ENCODE assay signal across 23 mouse cellular contexts in the genomic region with DNA sequence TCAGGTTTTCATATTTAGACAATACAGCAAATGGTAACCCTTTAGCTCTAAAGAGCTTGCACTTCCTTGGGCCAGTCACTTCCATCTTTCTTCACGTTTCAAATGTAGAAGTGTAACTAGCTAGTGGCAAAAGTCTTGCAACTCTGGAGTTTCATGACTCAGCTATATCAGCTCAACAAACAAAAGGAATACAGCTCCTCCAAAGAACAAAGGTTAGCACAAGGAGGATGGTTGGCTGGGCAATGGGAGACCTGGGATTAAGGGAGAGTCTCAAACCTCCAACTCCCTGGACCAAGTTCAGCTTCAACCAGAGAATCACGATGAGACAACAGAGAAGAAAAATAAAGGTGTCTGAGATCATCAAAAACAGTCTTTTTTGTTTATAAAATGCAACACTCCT.
DNase-seq lines count a peak whose midpoint lies in the region; ATAC-seq and TF ChIP-seq lines count a peak whose summit lies in the region.
"Had no signal": no experiment of that assay in that cellular context is flagged by ENCODE, and none has a peak within 500 bp of the region (broad histone marks: within the 10 kb centered on the region; RNA-seq: fewer than 3 reads in every experiment).

No protein-coding gene starts in this region.

- peaks cover 14% of the 10 kb centered on the region; the same call in 1 of the 2 replicates for H3K4me1 ChIP-seq in forebrain, embryonic 11.5 days (replicated peaks; ENCODE audit: control insufficient read depth, insufficient read depth, low read length)
- peaks cover 39% of the 10 kb centered on the region for H3K4me1 ChIP-seq in forebrain, embryonic 15.5 days
- peaks cover 13% of the 10 kb centered on the region; the same call in 1 of the 2 replicates for H3K4me1 ChIP-seq in lung, embryonic 14.5 days (ENCODE audit: insufficient read depth)

- H3K9ac ChIP-seq in forebrain, embryonic 11.5 days (ENCODE audit: low read length): no peak overlapping the region
- no peak overlapping the region for H3K9ac ChIP-seq in forebrain, embryonic 15.5 days (replicated peaks)
- no peak overlapping the region for H3K9ac ChIP-seq in lung, embryonic 14.5 days
- H3K9ac ChIP-seq: embryonic facial prominence, embryonic 12.5 days; heart, embryonic 13.5 days; hindbrain, embryonic 15.5 days; limb, embryonic 12.5 days; liver, embryonic 13.5 days had no signal

- H3K4me3 ChIP-seq in forebrain, embryonic 11.5 days (ENCODE audit: low read depth, low read length): no peak overlapping the region
- H3K4me3 ChIP-seq in forebrain, embryonic 15.5 days: no peak overlapping the region
- no peak overlapping the region for H3K4me3 ChIP-seq in lung, embryonic 14.5 days (ENCODE audit: low read depth, low read length)
- H3K4me3 ChIP-seq: embryonic facial prominence, embryonic 12.5 days; erythroblast, embryonic 14.5 days; heart, embryonic 13.5 days; hindbrain, embryonic 15.5 days; limb, embryonic 12.5 days; liver, embryonic 13.5 days had no signal

- no peaks in the 10 kb centered on the region for H3K9me3 ChIP-seq in forebrain, embryonic 11.5 days (ENCODE audit: control insufficient read depth, low read length)
- H3K9me3 ChIP-seq in forebrain, embryonic 15.5 days: no peaks in the 10 kb centered on the region
- H3K9me3 ChIP-seq in lung, embryonic 14.5 days (ENCODE audit: low read depth, low read length): no peaks in the 10 kb centered on the region
- H3K9me3 ChIP-seq: embryonic facial prominence, embryonic 12.5 days; heart, embryonic 13.5 days; hindbrain, embryonic 15.5 days; limb, embryonic 12.5 days; liver, embryonic 13.5 days had no signal

- peak overlapping the region; percentile 85; the same call in 1 of the 2 replicates for H3K27ac ChIP-seq in forebrain, embryonic 11.5 days (ENCODE audit: low read depth, low read length)
- H3K27ac ChIP-seq in forebrain, embryonic 15.5 days (replicated peaks): no peak overlapping the region
- H3K27ac ChIP-seq in lung, embryonic 14.5 days (ENCODE audit: low read depth): peak overlapping the region; percentile 67; the same call in 1 of the 2 replicates
- H3K27ac ChIP-seq: embryonic facial prominence, embryonic 12.5 days; heart, embryonic 13.5 days; hindbrain, embryonic 15.5 days; limb, embryonic 12.5 days; liver, embryonic 13.5 days had no signal

- no peak overlapping the region for H3K4me2 ChIP-seq in forebrain, embryonic 11.5 days (ENCODE audit: low read depth, low read length, severe bottlenecking)
- no peak overlapping the region for H3K4me2 ChIP-seq in forebrain, embryonic 15.5 days (replicated peaks)
- H3K4me2 ChIP-seq in lung, embryonic 14.5 days: no peak overlapping the region
- H3K4me2 ChIP-seq: embryonic facial prominence, embryonic 12.5 days; heart, embryonic 13.5 days; hindbrain, embryonic 15.5 days; limb, embryonic 12.5 days; liver, embryonic 13.5 days; midbrain, embryonic 11.5 days had no signal

- no peaks in the 10 kb centered on the region for H3K27me3 ChIP-seq in forebrain, embryonic 11.5 days (ENCODE audit: control insufficient read depth, insufficient read depth, low read length)
- H3K27me3 ChIP-seq in forebrain, embryonic 15.5 days: no peaks in the 10 kb centered on the region
- H3K27me3 ChIP-seq in lung, embryonic 14.5 days (ENCODE audit: insufficient read depth, low read length): no peaks in the 10 kb centered on the region
- H3K27me3 ChIP-seq: embryonic facial prominence, embryonic 12.5 days; heart, embryonic 13.5 days; hindbrain, embryonic 15.5 days; limb, embryonic 12.5 days; liver, embryonic 13.5 days had no signal

- no peaks in the 10 kb centered on the region for H3K36me3 ChIP-seq in forebrain, embryonic 11.5 days (ENCODE audit: control insufficient read depth, insufficient read depth, low read length)
- no peaks in the 10 kb centered on the region for H3K36me3 ChIP-seq in forebrain, embryonic 15.5 days
- H3K36me3 ChIP-seq in lung, embryonic 14.5 days (ENCODE audit: insufficient read depth): no peaks in the 10 kb centered on the region
- H3K36me3 ChIP-seq: embryonic facial prominence, embryonic 12.5 days; heart, embryonic 13.5 days; hindbrain, embryonic 15.5 days; limb, embryonic 12.5 days; liver, embryonic 13.5 days had no signal

- no peak for TF ChIP-seq CTCF in lung, embryonic 14.5 days (IDR thresholded peaks at IDR 0.05; ENCODE audit: low read depth)

- no peak for ATAC-seq in forebrain, embryonic 11.5 days (replicated peaks; ENCODE audit: low FRiP score)
- ATAC-seq in forebrain, embryonic 15.5 days (replicated peaks): no peak
- ATAC-seq in lung, embryonic 14.5 days (ENCODE audit: insufficient read depth): no peak
- peak; percentile 18; the same call in 1 of the 2 replicates for ATAC-seq in megakaryocyte, adult 5-6 weeks (ENCODE audit: poor library complexity, severe bottlenecking)

- 13% methylated on average over 2 of the region's 2 CpGs for WGBS in forebrain, embryonic 11.5 days
- 12% methylated on average over 2 of the region's 2 CpGs for WGBS in forebrain, embryonic 15.5 days
- 44% methylated on average over 2 of the region's 2 CpGs for WGBS in lung, embryonic 14.5 days

- DNase-seq in forebrain, embryonic 11.5 days (ENCODE audit: low spot score): no peak
- no peak for DNase-seq in lung, embryonic 14.5 days
- no peak for DNase-seq in lung, postnatal 25 days (ENCODE audit: low spot score)
- peak; percentile 10 for DNase-seq in R1 (ENCODE audit: low read depth, low spot score)
- no peak for DNase-seq in T-cell, adult 2 months (ENCODE audit: low spot score)
- no peak for DNase-seq in cerebellum, postnatal 25 days
- DNase-seq: cerebellum, adult 2 months; gastrocnemius, postnatal 10 days; heart, adult 11 months; kidney, adult 8-10 months; liver, embryonic 13.5 days; lung, postnatal 14 days; retina, postnatal 1 day; right cerebral cortex, postnatal 4 days; thymus, postnatal 4 days had no signal
